Mouse (Mus musculus): ENCODE measurements around the gene Sncg.

DNA sequence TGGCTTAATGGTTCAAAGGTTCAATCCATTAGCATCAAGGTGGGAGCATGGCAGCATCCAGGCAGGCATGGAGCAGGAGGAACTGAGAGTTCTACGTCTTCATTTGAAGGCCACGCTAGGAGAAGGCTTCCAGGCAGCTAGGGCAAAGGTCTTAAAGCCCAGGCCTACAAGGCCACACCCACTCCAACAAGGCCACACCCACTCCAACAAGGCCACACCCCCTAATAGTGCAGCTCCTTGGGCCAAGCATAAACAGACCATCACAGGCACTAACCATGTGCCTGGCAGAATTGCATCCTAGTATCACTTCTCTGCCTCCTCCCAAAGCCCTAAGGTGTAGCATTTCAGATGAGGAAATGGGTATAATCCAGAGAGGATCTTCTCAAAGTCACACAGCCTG lies 2.8 kb downstream of the Sncg start:
- TF ChIP-seq CTCF (conservative IDR thresholded peaks at IDR 0.05; ENCODE audit: insufficient read depth, insufficient read length, low read depth, low read length) (no peak), POLR2A (IDR thresholded peaks at IDR 0.05; ENCODE audit: low read depth, low read length) (no peak)
